Mouse (Mus musculus): ENCODE results near the gene Nlrx1. TPM values are rescaled to one million over a fixed set of nuclear protein-coding genes. Genes with fewer than 3 reads are reported as not detected.
A peak's percentile ranks its signal among the peaks of the same experiment; 100 is the strongest.

The Nlrx1 gene
- total RNA-seq, 1 experiment, result 1.1 TPM

DNA sequence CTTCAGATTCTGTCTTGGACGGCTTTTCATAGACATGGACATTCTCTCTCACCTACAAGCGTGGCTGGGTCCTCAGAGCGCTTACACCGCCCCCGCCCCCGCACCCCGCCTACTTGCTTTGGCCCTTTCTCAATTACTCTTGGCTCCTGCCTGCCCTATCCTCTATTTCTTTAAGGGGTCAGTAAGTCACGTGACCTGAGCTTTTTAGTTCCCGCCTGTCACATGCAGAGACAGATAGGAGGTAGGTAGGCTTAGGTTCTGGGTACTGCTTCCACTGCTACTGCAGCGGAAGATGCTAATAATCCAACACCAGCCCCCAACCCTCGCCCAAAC lies 20.5 kb upstream of the Nlrx1 start:
- in situ Hi-C loops (cut with MboI; ENCODE audit: low sequenced_read_pairs in 2 of 2, unreplicated experiment in 2 of 2), result no loop called here

DNA sequence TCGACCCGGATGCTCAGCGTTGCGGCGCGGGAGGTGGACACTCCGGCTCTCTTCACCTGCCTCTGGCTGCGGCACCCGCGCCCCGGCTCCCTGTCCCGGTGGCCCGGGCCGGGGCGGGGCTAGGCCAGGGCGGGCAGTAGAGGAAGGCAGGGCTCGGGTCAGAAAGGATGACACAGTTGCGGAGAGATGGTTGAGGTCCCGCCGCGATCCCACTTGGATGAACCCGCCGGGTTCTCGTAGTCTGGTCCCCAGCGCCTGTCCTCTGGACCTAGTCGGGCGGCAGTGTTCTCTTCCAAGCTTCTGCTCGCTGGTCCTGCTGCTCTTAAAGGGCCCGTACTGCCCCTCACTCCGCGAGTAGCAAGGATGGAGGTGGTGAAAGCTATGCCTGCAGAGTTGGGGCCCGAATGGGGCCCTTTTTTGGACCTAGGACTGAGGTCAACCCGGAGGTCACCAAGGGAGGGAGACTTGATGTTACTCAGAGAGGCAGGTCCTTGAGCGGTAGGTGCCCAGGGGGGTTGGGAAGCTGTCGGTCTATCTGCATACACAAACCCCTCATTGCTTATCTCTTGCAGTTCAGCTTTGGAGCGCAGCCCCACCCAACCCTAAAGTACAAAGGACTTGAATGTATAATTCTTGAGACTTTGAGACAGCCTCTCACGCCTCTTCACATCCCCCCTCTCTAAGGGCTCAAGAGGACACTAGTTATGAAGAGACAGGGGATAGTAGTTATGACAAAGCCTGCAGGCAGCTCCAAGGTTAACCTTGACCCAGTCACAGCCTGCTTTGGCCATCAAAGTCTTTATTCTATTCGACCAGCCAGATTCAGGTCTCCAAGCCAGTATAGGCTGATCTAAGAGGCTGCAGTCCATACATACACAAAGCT lies 19.9 kb upstream of the Nlrx1 start, which contains the start of gene Abcg4:
Gene Abcg4, minus strand, starts transcription at position 540 of the 883 bp plus-strand sequence.
- Histone ChIP-seq H3K4me1 (ENCODE audit: control insufficient read depth in 2 of 2, insufficient read depth in 2 of 2, low read length in 2 of 2, poor library complexity in 1 of 2) (peaks cover 0 to 17% of the 10 kb centered on the region in 2 experiments; a peak in 1 of 4 replicates), H3K4me3 (ENCODE audit: insufficient read depth in 1 of 2, low read depth in 1 of 2, low read length in 2 of 2, poor library complexity in 1 of 2, severe bottlenecking in 1 of 2) (peak within 1 kb of the TSS; percentile 64 to 78), H3K36me3 (ENCODE audit: control insufficient read depth, insufficient read depth, low read length, poor library complexity, severe bottlenecking) (0 out of 2 replicates have a peak, but pooled peaks cover 2% of the 10 kb centered on the region), H3K9ac (ENCODE audit: insufficient read depth, low read depth, low read length, poor library complexity, severe bottlenecking) (peak within 1 kb of the TSS; percentile 53), H3K9me3 (ENCODE audit: control insufficient read depth, insufficient read depth, low read depth, low read length) (no peaks in the 10 kb centered on the region), H3K27ac (ENCODE audit: insufficient read depth, low read depth, low read length, poor library complexity, severe bottlenecking) (no peak within 1 kb of the TSS)
- no peak for DNase-seq (ENCODE audit: low read depth, low spot score)
- no peak for TF ChIP-seq HCFC1 (IDR thresholded peaks at IDR 0.05; ENCODE audit: borderline replicate concordance, insufficient read depth, low read length)
- TF ChIP-seq CHD2 (IDR thresholded peaks at IDR 0.05; ENCODE audit: low read depth, low read length), result no peak
- no peak for TF ChIP-seq MAFK (IDR thresholded peaks at IDR 0.05; ENCODE audit: insufficient read depth, low read depth, low read length)
- no peak for TF ChIP-seq ZC3H11A (IDR thresholded peaks at IDR 0.05; ENCODE audit: borderline replicate concordance, low read depth, low read length)
- no peak for TF ChIP-seq ZNF384 (IDR thresholded peaks at IDR 0.05; ENCODE audit: low read depth, low read length)
- in situ Hi-C loops (cut with MboI; ENCODE audit: low sequenced_read_pairs in 2 of 2, unreplicated experiment in 2 of 2), result no loop called here

More for the DNA sequence above, 20.5 kb upstream of the Nlrx1 start:
- Histone ChIP-seq H3K4me1 (ENCODE audit: control insufficient read depth in 2 of 2, insufficient read depth in 2 of 2, low read length in 2 of 2, poor library complexity in 1 of 2) (peaks cover 0 to 17% of the 10 kb centered on the region in 2 experiments; a peak in 1 of 4 replicates), H3K9me3 (ENCODE audit: control insufficient read depth, insufficient read depth, low read depth, low read length) (no peaks in the 10 kb centered on the region), H3K36me3 (ENCODE audit: control insufficient read depth, insufficient read depth, low read length, poor library complexity, severe bottlenecking) (0 out of 2 replicates have a peak, but pooled peaks cover 2% of the 10 kb centered on the region), H3K9ac (ENCODE audit: insufficient read depth, low read depth, low read length, poor library complexity, severe bottlenecking) (no peak overlapping the region), H3K4me3 (ENCODE audit: insufficient read depth in 1 of 2, low read depth in 1 of 2, low read length in 2 of 2, poor library complexity in 1 of 2, severe bottlenecking in 1 of 2) (no peak overlapping the region), H3K27ac (ENCODE audit: insufficient read depth, low read depth, low read length, poor library complexity, severe bottlenecking) (no peak overlapping the region)
- no peak for TF ChIP-seq HCFC1 (IDR thresholded peaks at IDR 0.05; ENCODE audit: borderline replicate concordance, insufficient read depth, low read length)
- no peak for TF ChIP-seq ZNF384 (IDR thresholded peaks at IDR 0.05; ENCODE audit: low read depth, low read length)
- no peak for TF ChIP-seq MAFK (IDR thresholded peaks at IDR 0.05; ENCODE audit: insufficient read depth, low read depth, low read length)
- TF ChIP-seq CHD2 (IDR thresholded peaks at IDR 0.05; ENCODE audit: low read depth, low read length), result no peak
- TF ChIP-seq ZC3H11A (IDR thresholded peaks at IDR 0.05; ENCODE audit: borderline replicate concordance, low read depth, low read length), result no peak
- DNase-seq (ENCODE audit: low read depth, low spot score), result no peak

DNA sequence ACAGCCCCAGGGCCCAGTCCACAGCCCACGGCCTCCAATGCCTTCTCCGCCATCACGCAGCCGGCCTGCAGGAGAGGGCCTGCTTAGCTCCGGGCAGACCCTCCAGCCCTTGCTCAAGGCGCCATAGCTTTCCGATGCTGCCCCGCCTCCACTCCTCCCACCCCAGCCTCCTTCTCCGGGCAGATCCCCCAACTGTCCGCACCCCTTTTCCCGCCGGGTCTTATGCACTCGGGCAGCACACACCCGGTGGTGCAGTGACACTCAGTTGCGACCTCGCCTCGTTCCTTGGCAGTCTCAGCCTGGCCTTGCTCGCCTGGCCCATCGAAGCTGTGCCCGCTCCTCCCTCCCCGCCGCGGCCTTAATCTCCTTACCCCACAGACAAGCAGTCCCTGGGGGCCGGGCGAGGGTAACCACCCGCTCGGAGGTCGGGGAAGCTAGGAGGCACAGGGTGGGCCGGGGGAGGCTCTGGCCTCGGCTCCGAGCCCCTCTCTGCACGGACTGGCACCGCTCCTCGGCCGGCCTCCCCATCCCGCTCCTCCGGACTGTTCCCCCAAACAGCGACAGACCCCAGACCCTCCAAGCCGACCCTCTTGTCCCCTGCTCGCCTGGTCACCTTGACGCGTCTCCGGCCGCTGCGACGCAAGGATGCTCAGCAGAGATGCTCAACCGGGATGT lies 19.1 kb upstream of the Nlrx1 start:
- Histone ChIP-seq H3K27ac (ENCODE audit: insufficient read depth, low read depth, low read length, poor library complexity, severe bottlenecking) (no peak overlapping the region), H3K9me3 (ENCODE audit: control insufficient read depth, insufficient read depth, low read depth, low read length) (no peaks in the 10 kb centered on the region), H3K4me3 (ENCODE audit: insufficient read depth in 1 of 2, low read depth in 1 of 2, low read length in 2 of 2, poor library complexity in 1 of 2, severe bottlenecking in 1 of 2) (peak overlapping the region; percentile 64 to 78), H3K4me1 (ENCODE audit: control insufficient read depth in 2 of 2, insufficient read depth in 2 of 2, low read length in 2 of 2, poor library complexity in 1 of 2) (peaks cover 0 to 17% of the 10 kb centered on the region in 2 experiments; a peak in 1 of 4 replicates), H3K36me3 (ENCODE audit: control insufficient read depth, insufficient read depth, low read length, poor library complexity, severe bottlenecking) (no peaks in the 10 kb centered on the region), H3K9ac (ENCODE audit: insufficient read depth, low read depth, low read length, poor library complexity, severe bottlenecking) (peak overlapping the region; percentile 53)
- in situ Hi-C loops (cut with MboI; ENCODE audit: low sequenced_read_pairs in 2 of 2, unreplicated experiment in 2 of 2), result no loop called here
- no peak for DNase-seq (ENCODE audit: low read depth, low spot score)
- TF ChIP-seq ZC3H11A (IDR thresholded peaks at IDR 0.05; ENCODE audit: borderline replicate concordance, low read depth, low read length) (no peak), HCFC1 (IDR thresholded peaks at IDR 0.05; ENCODE audit: borderline replicate concordance, insufficient read depth, low read length) (no peak), CHD2 (IDR thresholded peaks at IDR 0.05; ENCODE audit: low read depth, low read length) (no peak), ZNF384 (IDR thresholded peaks at IDR 0.05; ENCODE audit: low read depth, low read length) (no peak), MAFK (IDR thresholded peaks at IDR 0.05; ENCODE audit: insufficient read depth, low read depth, low read length) (no peak)

DNA sequence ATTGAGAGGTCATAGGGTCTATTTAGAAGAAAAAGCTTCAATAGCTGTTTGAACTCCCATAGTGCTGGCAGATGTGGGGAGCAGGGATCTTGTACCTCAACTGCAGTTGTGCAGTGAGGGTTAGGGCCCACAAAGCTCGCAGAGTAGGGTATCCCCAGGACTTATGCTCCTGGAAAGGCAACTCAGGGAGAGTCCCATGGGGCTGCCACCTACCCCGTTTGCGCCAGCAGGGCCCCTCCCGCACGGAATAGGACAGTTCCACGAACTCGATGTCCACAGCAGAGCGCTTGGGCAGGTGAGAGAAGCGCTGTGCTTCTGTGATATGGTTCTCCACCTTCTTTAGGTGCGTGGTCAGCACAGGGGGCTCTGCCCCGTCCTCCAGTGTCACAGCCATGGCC lies 18.6 kb upstream of the Nlrx1 start:
- Histone ChIP-seq H3K27ac (ENCODE audit: insufficient read depth, low read depth, low read length, poor library complexity, severe bottlenecking) (no peak overlapping the region), H3K4me3 (ENCODE audit: insufficient read depth in 1 of 2, low read depth in 1 of 2, low read length in 2 of 2, poor library complexity in 1 of 2, severe bottlenecking in 1 of 2) (peak overlapping the region; percentile 64 to 78; a peak in 2 of 4 replicates)
- no peak for DNase-seq (ENCODE audit: low read depth, low spot score)

More for the DNA sequence above, 18.6 kb upstream of the Nlrx1 start:
- Histone ChIP-seq H3K9me3 (ENCODE audit: control insufficient read depth, insufficient read depth, low read depth, low read length) (no peaks in the 10 kb centered on the region), H3K4me1 (ENCODE audit: control insufficient read depth in 2 of 2, insufficient read depth in 2 of 2, low read length in 2 of 2, poor library complexity in 1 of 2) (peaks cover 0 to 17% of the 10 kb centered on the region in 2 experiments; a peak in 1 of 4 replicates), H3K9ac (ENCODE audit: insufficient read depth, low read depth, low read length, poor library complexity, severe bottlenecking) (peak overlapping the region; percentile 25; the same call in 1 of the 2 replicates), H3K36me3 (ENCODE audit: control insufficient read depth, insufficient read depth, low read length, poor library complexity, severe bottlenecking) (no peaks in the 10 kb centered on the region)
- TF ChIP-seq MAFK (IDR thresholded peaks at IDR 0.05; ENCODE audit: insufficient read depth, low read depth, low read length), result no peak
- TF ChIP-seq ZC3H11A (IDR thresholded peaks at IDR 0.05; ENCODE audit: borderline replicate concordance, low read depth, low read length), result no peak
- no peak for TF ChIP-seq HCFC1 (IDR thresholded peaks at IDR 0.05; ENCODE audit: borderline replicate concordance, insufficient read depth, low read length)
- TF ChIP-seq ZNF384 (IDR thresholded peaks at IDR 0.05; ENCODE audit: low read depth, low read length), result no peak
- TF ChIP-seq CHD2 (IDR thresholded peaks at IDR 0.05; ENCODE audit: low read depth, low read length), result no peak
- in situ Hi-C loops (cut with MboI; ENCODE audit: low sequenced_read_pairs in 2 of 2, unreplicated experiment in 2 of 2), result no loop called here
